Mouse (Mus musculus): ENCODE data around the gene Gm9112. TPM values are rescaled to one million over a fixed set of nuclear protein-coding genes. Genes with fewer than 3 reads are reported as not detected.

Gm9112 gene
- not detected for polyA plus RNA-seq (2014; fragmentation: Illumina TruSeq; extraction: RNeasy Lipid Tissue Mini Kit (QIAGEN cat#74804); ENCODE audit: low read depth, low replicate concordance)

GRCm38 (mm10) chrX:102707535-102707934 lies at the start of gene Gm9112, which contains the start of gene Dmrtc1b:
Gm9112 (minus strand) TSS chrX:102707635.
Dmrtc1b (plus strand) TSS chrX:102707865.

DNA sequence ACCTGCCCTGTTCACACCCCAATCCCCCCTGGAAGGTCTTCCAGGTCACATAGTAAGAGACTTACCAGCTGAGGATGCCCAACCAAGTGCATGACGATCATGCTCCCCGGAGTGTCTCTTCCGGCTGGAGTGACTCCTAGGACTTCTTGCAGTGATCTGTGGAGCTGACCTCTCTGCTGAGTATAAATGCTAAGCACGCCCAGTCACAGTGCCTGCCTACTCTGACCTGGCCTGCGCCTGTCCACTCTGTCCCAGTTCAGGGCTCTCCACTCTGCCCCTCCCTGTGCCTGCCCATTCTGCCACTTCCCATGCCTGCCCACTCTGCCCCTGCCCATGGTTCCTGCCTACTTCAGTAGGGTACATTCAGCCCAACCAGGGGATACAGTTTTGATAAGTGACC lies 20.6 kb downstream of the Gm9112 start, which contains the start of gene Gm3880:
Gm3880 (minus strand) TSS at position 101 of the 400 bp plus-strand sequence.

Other genes starting within 250 kb of the Gm9112 start
- 13.1 TPM for gene Hdac8, start 202.3 kb downstream of the Gm9112 start, polyA plus RNA-seq (2014; fragmentation: Illumina TruSeq; extraction: RNeasy Lipid Tissue Mini Kit (QIAGEN cat#74804); ENCODE audit: low read depth, low replicate concordance)
- 8.1 TPM for gene Phka1, start 63.4 kb downstream of the Gm9112 start, polyA plus RNA-seq (2014; fragmentation: Illumina TruSeq; extraction: RNeasy Lipid Tissue Mini Kit (QIAGEN cat#74804); ENCODE audit: low read depth, low replicate concordance)
- gene Gm3880, start 20.7 kb downstream of the Gm9112 start, polyA plus RNA-seq (2014; fragmentation: Illumina TruSeq; extraction: RNeasy Lipid Tissue Mini Kit (QIAGEN cat#74804); ENCODE audit: low read depth, low replicate concordance) = not detected
- gene Dmrtc1b, start 230 bp upstream of the Gm9112 start, polyA plus RNA-seq (2014; fragmentation: Illumina TruSeq; extraction: RNeasy Lipid Tissue Mini Kit (QIAGEN cat#74804); ENCODE audit: low read depth, low replicate concordance) = not detected
- not detected for gene Dmrtc1c1, start 95.3 kb upstream of the Gm9112 start, polyA plus RNA-seq (2014; fragmentation: Illumina TruSeq; extraction: RNeasy Lipid Tissue Mini Kit (QIAGEN cat#74804); ENCODE audit: low read depth, low replicate concordance)
- not detected for gene Dmrtc1c2, start 147.0 kb upstream of the Gm9112 start, polyA plus RNA-seq (2014; fragmentation: Illumina TruSeq; extraction: RNeasy Lipid Tissue Mini Kit (QIAGEN cat#74804); ENCODE audit: low read depth, low replicate concordance)
- gene 1700031F05Rik, start 160.3 kb upstream of the Gm9112 start, polyA plus RNA-seq (2014; fragmentation: Illumina TruSeq; extraction: RNeasy Lipid Tissue Mini Kit (QIAGEN cat#74804); ENCODE audit: low read depth, low replicate concordance) = not detected
- gene Dmrtc1a, start 201.1 kb upstream of the Gm9112 start, polyA plus RNA-seq (2014; fragmentation: Illumina TruSeq; extraction: RNeasy Lipid Tissue Mini Kit (QIAGEN cat#74804); ENCODE audit: low read depth, low replicate concordance) = not detected
- gene 1700011M02Rik, start 201.3 kb upstream of the Gm9112 start, polyA plus RNA-seq (2014; fragmentation: Illumina TruSeq; extraction: RNeasy Lipid Tissue Mini Kit (QIAGEN cat#74804); ENCODE audit: low read depth, low replicate concordance) = not detected
- gene 1700018G05Rik, start 220.7 kb upstream of the Gm9112 start, polyA plus RNA-seq (2014; fragmentation: Illumina TruSeq; extraction: RNeasy Lipid Tissue Mini Kit (QIAGEN cat#74804); ENCODE audit: low read depth, low replicate concordance) = not detected

Data from kidney, adult 10 weeks (tissue).